Mouse (Mus musculus) stomach, postnatal 0 days (tissue): ENCODE data around the gene Lyrm7.

Source experiments
- CTCF ChIP-seq: IDR thresholded peaks from 2 replicates; pipeline ENCODE4 v1.5.1; 2016; ENCODE audit warnings: antibody characterized with exemption, low read depth, mild to moderate bottlenecking, moderate library complexity
- EP300 ChIP-seq: optimal IDR thresholded peaks from 2 replicates; pipeline ENCODE3; 2016; ENCODE audit warnings: antibody characterized with exemption

DNA sequence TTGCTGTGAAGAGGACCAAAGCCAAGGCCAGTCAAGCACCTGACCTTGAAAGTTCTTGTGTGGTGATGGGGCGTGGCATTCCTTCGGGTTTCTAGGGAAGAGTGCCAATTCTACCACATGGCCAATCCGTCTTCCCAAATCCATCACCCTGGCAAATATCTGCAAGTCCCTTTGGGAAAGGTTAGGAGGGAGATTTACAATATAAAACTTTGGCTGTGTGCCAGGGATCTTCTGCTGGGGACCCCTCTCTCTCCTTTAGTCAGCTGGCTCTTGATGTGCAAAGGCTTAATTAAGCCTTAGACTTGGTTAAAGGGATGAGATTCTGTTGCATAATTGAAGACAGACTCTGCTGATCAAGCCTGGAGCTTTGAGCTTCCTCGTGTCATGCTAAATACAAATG lies 43.3 kb downstream of the Lyrm7 start:
- TF ChIP-seq EP300 = no peak
- TF ChIP-seq CTCF = no peak
